Mouse (Mus musculus) stomach, embryonic 16.5 days (tissue): ENCODE measurements around the gene Gapvd1. TPM values are rescaled to one million over a fixed set of nuclear protein-coding genes. Genes with fewer than 3 reads are reported as not detected.

Experiments
- ATAC-seq: fragments of 200-750 bp; cut with Nextera tagmentation; 2 replicates; pipeline ENCODE4 v1.8.0; 2017; ENCODE audit warnings: moderate number of reproducible peaks, moderate TSS enrichment; ENCODE audit not compliant: insufficient read depth, low FRiP score
- H3K27ac ChIP-seq: fragments of 300-500 bp; sonication (generic); 2 replicates; pipeline ENCODE4 v1.5.1; 2014; ENCODE audit warnings: low read length
- H3K27me3 ChIP-seq: fragments of 300-500 bp; sonication (generic); 2 replicates; pipeline ENCODE4 v1.6.1; 2014; ENCODE audit warnings: low read length, control low read depth, mixed read lengths; ENCODE audit not compliant: control insufficient read depth, insufficient read depth
- H3K36me3 ChIP-seq: fragments of 300-500 bp; sonication (generic); 2 replicates; pipeline ENCODE4 v1.6.1; 2014; ENCODE audit warnings: low read length; ENCODE audit not compliant: control insufficient read depth, insufficient read depth
- H3K4me1 ChIP-seq: fragments of 300-500 bp; sonication (generic); 2 replicates; pipeline ENCODE4 v1.6.1; 2014; ENCODE audit warnings: low read length, control low read depth, mixed read lengths; ENCODE audit not compliant: control insufficient read depth, insufficient read depth
- H3K4me2 ChIP-seq: fragments of 300-500 bp; sonication (generic); 2 replicates; pipeline ENCODE4 v1.6.1; 2014; ENCODE audit warnings: low read depth, low read length, mixed read lengths
- H3K4me3 ChIP-seq: fragments of 300-500 bp; sonication (generic); replicated peaks from 2 replicates; pipeline ENCODE4 v1.5.1; 2014; ENCODE audit warnings: mild to moderate bottlenecking, low read length
- H3K9ac ChIP-seq: fragments of 300-500 bp; sonication (generic); 2 replicates; pipeline ENCODE4 v1.6.1; 2014; ENCODE audit warnings: low read length
- H3K9me3 ChIP-seq: fragments of 300-500 bp; sonication (generic); replicated peaks from 2 replicates; pipeline ENCODE4 v1.6.1; 2016; ENCODE audit warnings: low read length, control low read depth; ENCODE audit not compliant: control insufficient read depth
- WGBS: fragments of 180-500 bp; shearing (Covaris S2); extraction: QIAGEN DNeasy Blood & Tissue Kit; methylation state at CpG from one replicate; pipeline ENCODE4 v1.1.7; 2014; 5-methylcytosine and 5-hydroxymethylcytosine counted together
- polyA plus RNA-seq: library from polyadenylated mRNA; unstranded; fragments of >200 nt; fragmentation: Nextera tagmentation; extraction: Ambion mirVana; gene quantifications from 2 replicates; pipeline ENCODE4 v1.2.1, GENCODE M21; 2015

Gene Gapvd1
- polyA plus RNA-seq, 1 experiment from 2014 or later = 81.4 TPM

DNA sequence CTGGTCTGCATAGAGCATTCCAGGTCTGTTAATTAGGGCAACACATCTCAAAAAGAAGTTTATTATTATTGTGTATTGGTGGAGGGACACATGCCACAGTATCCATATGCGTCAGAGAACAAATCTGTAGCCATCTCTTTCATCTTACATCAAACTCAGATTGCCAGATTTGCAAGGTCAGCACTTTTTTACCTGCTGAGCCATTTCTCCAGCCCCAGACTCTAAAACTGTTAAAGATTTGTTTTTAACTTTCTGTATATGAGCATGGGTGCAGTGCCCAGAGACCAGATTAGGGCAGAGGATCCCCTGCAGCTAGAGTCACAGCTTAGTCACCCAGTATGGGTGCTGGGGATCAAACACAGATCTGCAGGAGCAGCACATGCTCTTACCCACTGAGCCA lies 18.4 kb downstream of the Gapvd1 start:
- Histone ChIP-seq H3K9ac (no peak overlapping the region), H3K9me3 (no peaks in the 10 kb centered on the region), H3K4me2 (no peak overlapping the region), H3K27me3 (no peaks in the 10 kb centered on the region), H3K4me1 (no peaks in the 10 kb centered on the region; the same call in 1 of the 2 replicates), H3K4me3 (no peak overlapping the region), H3K27ac (no peak overlapping the region), H3K36me3 (no peaks in the 10 kb centered on the region)
- ATAC-seq = no peak
- 89% methylated on average over 1 of the region's 1 CpGs for WGBS

DNA sequence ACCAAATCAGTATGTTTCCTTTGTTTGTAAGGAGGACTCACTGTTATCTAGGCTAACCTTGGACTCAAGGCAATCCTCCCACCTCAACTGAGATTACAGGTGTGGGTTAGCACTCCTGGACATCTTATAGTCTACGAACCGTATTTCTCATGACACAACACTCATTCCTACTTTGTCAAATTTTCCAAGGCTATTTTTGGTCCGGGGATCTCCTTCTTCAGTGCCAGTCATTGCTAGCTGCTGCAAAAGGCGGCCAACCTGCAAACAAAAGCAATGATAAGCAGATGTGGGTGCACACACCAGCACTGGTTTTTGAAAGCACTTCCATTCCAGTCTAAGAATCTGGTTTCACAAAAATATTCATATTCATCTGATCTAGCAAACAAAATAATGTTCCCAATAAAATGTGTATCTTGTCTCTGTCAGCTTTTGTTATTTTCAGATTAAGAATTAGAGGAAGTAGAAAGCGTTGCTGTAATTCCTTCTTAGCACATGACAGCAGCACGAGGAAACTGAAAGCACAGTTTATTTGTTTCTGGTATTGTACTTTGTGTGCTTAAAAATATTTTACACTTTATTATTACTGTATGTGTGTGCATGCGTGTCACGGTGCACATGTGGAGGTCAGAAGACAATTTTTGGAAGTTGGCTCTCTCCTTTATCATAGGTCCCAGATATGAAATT lies 27.8 kb downstream of the Gapvd1 start:
- 90% methylated on average over 8 of the region's 8 CpGs for WGBS
- Histone ChIP-seq H3K9ac (no peak overlapping the region), H3K36me3 (peaks cover 13% of the 10 kb centered on the region), H3K4me3 (no peak overlapping the region), H3K9me3 (no peaks in the 10 kb centered on the region), H3K4me1 (no peaks in the 10 kb centered on the region), H3K4me2 (no peak overlapping the region), H3K27ac (no peak overlapping the region), H3K27me3 (no peaks in the 10 kb centered on the region)
- ATAC-seq = no peak

DNA sequence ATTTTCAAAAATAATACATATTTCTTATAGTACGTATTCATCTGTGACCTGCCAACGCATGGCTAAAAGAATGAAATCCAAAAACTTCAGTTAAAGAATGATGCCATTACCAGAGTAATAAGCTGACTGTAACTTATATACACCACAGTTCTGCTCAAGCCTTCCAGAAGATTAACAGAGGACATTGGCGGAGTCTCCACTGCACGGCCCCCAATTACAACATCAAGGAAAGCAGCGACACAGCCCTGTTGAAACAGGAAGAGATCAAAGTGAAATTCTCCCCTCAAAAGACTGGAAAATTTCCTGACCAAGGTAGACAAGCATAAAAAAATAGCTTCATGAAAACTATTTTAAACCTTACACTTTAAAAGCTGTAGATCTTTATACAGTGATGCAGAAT lies 29.8 kb downstream of the Gapvd1 start:
- H3K27me3 ChIP-seq = no peaks in the 10 kb centered on the region
- H3K4me2 ChIP-seq = no peak overlapping the region
- 95% methylated on average over 5 of the region's 5 CpGs for WGBS
- no peak overlapping the region for H3K9ac ChIP-seq
- H3K4me3 ChIP-seq = no peak overlapping the region
- H3K9me3 ChIP-seq = no peaks in the 10 kb centered on the region
- H3K27ac ChIP-seq = no peak overlapping the region
- no peak for ATAC-seq
- H3K36me3 ChIP-seq = peaks cover 13% of the 10 kb centered on the region
- no peaks in the 10 kb centered on the region for H3K4me1 ChIP-seq

DNA sequence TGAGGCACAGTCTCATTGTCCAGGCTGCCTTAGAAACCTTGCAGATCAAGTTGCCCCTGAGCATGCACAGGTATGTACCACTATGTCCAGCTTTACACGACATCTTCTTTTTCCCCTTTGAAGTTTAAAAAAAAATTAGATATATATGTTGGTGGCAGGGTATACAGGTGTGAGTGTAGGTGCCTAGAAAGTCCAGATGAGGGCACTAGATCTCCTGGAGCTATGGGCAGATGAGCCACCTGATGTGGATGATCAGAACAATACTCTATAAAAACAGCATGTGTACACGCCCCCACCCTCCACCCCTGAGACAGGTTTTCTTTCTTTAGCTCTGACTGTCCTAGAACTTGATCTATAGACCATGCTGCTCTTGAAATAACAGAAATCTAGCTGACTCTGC lies 36.8 kb downstream of the Gapvd1 start:
- Histone ChIP-seq H3K4me2 (no peak overlapping the region), H3K9ac (no peak overlapping the region), H3K4me1 (no peaks in the 10 kb centered on the region), H3K27me3 (no peaks in the 10 kb centered on the region), H3K36me3 (peaks cover 22% of the 10 kb centered on the region), H3K4me3 (no peak overlapping the region), H3K9me3 (no peaks in the 10 kb centered on the region), H3K27ac (no peak overlapping the region)
- no peak for ATAC-seq
- 83% methylated on average over 2 of the region's 2 CpGs for WGBS

DNA sequence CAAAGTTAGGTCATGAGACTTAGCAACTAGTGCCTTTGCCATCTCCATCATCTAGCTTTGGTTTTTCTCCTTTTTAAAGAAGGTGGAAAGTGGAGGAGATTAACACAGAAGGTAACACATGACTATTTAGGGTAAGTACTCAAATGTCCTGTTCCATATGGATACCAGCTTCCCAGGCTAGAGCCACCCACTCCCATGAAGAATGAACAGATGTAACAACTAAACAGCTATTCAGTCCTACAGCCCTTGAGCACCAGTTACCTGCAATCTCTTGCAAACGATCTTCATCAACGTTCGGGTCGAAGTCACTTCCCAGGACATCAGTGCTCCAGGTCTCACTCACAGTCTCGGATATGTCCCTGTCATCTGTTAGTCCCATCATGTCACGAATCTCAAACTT lies 43.1 kb downstream of the Gapvd1 start:
- no peaks in the 10 kb centered on the region for H3K27me3 ChIP-seq

DNA sequence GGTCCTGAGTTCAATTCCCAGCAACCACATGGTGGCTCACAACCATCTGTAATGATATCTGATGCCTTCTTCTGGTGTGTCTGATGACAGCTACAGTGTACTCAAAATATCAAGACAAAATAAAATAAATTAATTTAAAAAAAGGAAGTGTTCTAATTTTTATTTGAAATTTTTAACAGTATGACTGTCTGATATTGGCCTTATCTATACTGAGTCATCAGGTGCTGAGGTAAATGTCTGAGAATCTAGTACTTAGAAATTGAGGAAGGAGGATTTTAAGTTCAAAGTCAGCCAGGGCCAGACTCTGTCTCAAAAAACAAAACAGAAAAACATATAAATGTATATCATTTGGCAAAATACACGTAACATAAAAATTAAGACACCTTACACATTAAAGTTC lies 46.4 kb downstream of the Gapvd1 start:
- ATAC-seq = no peak
- Histone ChIP-seq H3K27ac (no peak overlapping the region), H3K27me3 (no peaks in the 10 kb centered on the region), H3K9me3 (no peaks in the 10 kb centered on the region), H3K9ac (no peak overlapping the region), H3K36me3 (peaks cover 28% of the 10 kb centered on the region), H3K4me3 (no peak overlapping the region), H3K4me1 (no peaks in the 10 kb centered on the region), H3K4me2 (no peak overlapping the region)
- 93% methylated on average over 1 of the region's 1 CpGs for WGBS

More for the DNA sequence above, 43.1 kb downstream of the Gapvd1 start:
- H3K4me3 ChIP-seq = no peak overlapping the region
- no peak overlapping the region for H3K4me2 ChIP-seq
- H3K9ac ChIP-seq = no peak overlapping the region
- no peaks in the 10 kb centered on the region for H3K4me1 ChIP-seq
- H3K36me3 ChIP-seq = peaks cover 17% of the 10 kb centered on the region
- ATAC-seq = no peak
- no peaks in the 10 kb centered on the region for H3K9me3 ChIP-seq
- no peak overlapping the region for H3K27ac ChIP-seq
- WGBS = 94% methylated on average over 6 of the region's 6 CpGs

DNA sequence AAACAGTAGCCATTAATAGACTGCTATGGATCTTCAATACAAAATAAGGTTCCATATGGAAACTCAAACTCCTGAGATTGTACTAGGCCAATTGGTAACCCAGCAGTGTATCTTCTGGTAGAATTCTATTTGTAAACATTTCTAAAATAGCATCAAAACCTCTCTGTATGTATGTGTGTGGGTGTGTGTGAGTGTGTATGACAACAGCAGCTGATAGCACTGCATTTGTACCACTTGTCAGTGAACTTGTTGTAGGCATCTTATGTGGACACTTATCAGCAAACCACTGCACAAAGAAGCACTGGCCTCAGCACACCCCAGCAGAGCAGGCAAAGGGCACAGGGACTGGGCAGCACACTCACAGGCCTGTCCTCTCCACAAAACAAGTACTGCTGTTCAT lies 58.4 kb downstream of the Gapvd1 start:
- Histone ChIP-seq H3K9me3 (no peaks in the 10 kb centered on the region), H3K27me3 (no peaks in the 10 kb centered on the region), H3K4me1 (no peaks in the 10 kb centered on the region), H3K4me2 (no peak overlapping the region), H3K36me3 (peaks cover 38% of the 10 kb centered on the region; the same call in 1 of the 2 replicates), H3K4me3 (no peak overlapping the region), H3K9ac (no peak overlapping the region), H3K27ac (no peak overlapping the region)
- ATAC-seq = no peak

DNA sequence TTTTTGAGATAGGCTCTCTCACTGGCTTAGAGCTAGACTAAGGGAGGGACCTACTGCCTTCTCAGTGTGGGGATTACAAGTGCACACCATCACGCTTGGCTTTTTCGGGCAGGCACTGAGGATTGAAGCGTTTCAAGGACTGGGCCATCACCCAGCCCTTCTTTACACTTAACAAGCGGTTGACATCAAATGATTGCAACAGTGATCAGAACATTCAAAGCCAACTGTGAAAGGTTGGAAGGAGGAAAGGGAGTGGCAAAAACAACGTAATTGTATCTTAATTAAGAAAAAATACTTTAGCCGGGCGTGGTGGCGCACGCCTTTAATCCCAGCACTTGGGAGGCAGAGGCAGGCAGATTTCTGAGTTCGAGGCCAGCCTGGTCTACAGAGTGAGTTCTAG lies 62.2 kb downstream of the Gapvd1 start:
- Histone ChIP-seq H3K4me1 (no peaks in the 10 kb centered on the region), H3K4me2 (no peak overlapping the region), H3K36me3 (peaks cover 25% of the 10 kb centered on the region), H3K4me3 (no peak overlapping the region), H3K27me3 (no peaks in the 10 kb centered on the region), H3K27ac (no peak overlapping the region), H3K9ac (no peak overlapping the region), H3K9me3 (no peaks in the 10 kb centered on the region)
- no peak for ATAC-seq
- 98% methylated on average over 10 of the region's 10 CpGs for WGBS

DNA sequence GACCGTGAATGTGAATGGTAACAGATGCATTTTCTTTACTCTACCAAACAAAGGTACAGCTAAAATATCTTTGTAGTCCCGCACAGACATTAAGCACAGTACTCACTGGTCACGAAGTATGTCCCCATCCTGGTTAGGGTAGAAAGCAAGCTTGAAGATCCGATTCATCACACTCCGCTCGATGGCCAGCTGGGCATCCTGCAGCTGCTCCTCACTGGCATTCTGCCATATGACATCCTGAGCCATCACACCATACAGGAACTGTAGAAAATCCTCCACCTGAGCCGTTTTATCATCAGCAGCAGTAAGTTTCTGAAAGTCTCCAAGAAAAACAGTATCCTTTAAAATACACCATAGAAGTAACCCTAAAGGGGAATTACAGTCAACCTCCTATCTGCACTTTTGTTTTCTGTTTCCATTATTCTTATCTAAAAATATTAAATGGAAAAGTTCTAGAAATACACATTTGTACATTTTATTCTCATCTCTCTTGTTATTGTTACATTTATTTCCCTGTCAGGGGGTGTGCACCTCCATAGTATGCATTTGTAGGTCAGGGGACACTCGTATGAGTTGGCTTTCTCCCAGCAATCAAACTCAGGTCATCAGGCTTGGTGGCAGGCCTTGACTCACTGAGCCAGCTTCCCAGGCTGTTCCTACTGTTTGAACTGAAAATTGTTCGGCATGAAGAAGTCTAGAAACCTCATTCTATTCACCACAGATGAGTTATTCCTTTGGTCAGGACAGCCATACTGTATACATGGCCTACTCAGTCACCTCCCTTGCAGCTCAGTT lies 70.8 kb downstream of the Gapvd1 start:
- Histone ChIP-seq H3K36me3 (0 out of 2 replicates have a peak, but pooled peaks cover 4% of the 10 kb centered on the region), H3K9ac (no peak overlapping the region), H3K4me1 (no peaks in the 10 kb centered on the region), H3K4me3 (no peak overlapping the region), H3K27ac (no peak overlapping the region), H3K9me3 (no peaks in the 10 kb centered on the region), H3K4me2 (no peak overlapping the region), H3K27me3 (no peaks in the 10 kb centered on the region)
- ATAC-seq = no peak
- WGBS = 84% methylated on average over 9 of the region's 9 CpGs
